Mouse (Mus musculus): ENCODE measurements around the gene Cdkn1a. TPM values are rescaled to one million over a fixed set of nuclear protein-coding genes. Genes with fewer than 3 reads are reported as not detected.
"Not testable (repeated sequence)": the region's sequence is repeated elsewhere in the genome, so short reads cannot be mapped to it uniquely, and the experiment has no call there.

The Cdkn1a gene
- polyA plus RNA-seq, 1 experiment from 2014 or later: 64.4 TPM

DNA sequence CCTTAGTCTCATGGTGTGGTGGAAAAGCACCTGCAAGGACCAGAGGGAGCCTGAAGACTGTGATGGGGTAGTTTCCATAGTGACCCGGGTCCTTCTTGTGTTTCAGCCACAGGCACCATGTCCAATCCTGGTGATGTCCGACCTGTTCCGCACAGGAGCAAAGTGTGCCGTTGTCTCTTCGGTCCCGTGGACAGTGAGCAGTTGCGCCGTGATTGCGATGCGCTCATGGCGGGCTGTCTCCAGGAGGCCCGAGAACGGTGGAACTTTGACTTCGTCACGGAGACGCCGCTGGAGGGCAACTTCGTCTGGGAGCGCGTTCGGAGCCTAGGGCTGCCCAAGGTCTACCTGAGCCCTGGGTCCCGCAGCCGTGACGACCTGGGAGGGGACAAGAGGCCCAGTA lies 7.5 kb downstream of the Cdkn1a start:
- Histone ChIP-seq H3K4me2 (no peak overlapping the region), H3K27me3 (no peaks in the 10 kb centered on the region; the same call in 1 of the 2 replicates), H3K27ac (no peak overlapping the region), H3K4me1 (replicated peaks) (peaks cover 20% of the 10 kb centered on the region), H3K9ac (no peak overlapping the region), H3K36me3 (peaks cover 8% of the 10 kb centered on the region), H3K9me3 (replicated peaks) (no peaks in the 10 kb centered on the region), H3K4me3 (no peak overlapping the region)
- no peak for ATAC-seq (replicated peaks; ENCODE audit: insufficient number of reproducible peaks, insufficient read depth, low FRiP score, low read depth)
- 94% methylated on average over 24 of the region's 24 CpGs for WGBS

DNA sequence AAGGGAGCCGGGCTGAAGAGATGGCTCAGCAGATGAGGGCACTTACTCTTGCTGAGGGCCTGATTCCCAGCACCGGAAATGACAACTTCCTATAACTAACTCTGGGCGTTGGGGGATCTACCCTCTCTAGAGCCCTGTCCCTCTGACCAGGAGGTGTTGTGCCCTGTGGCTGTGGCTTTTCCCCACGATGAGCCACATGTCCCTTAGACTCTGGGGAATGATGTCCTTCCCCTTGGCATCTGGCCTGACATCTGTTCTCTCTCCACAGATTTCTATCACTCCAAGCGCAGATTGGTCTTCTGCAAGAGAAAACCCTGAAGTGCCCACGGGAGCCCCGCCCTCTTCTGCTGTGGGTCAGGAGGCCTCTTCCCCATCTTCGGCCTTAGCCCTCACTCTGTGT lies 8.3 kb downstream of the Cdkn1a start:
- Histone ChIP-seq H3K4me3 (no peak overlapping the region), H3K4me2 (no peak overlapping the region), H3K4me1 (replicated peaks) (peaks cover 12% of the 10 kb centered on the region), H3K9ac (no peak overlapping the region), H3K27ac (no peak overlapping the region), H3K27me3 (no peaks in the 10 kb centered on the region; the same call in 1 of the 2 replicates), H3K9me3 (replicated peaks) (no peaks in the 10 kb centered on the region), H3K36me3 (peaks cover 8% of the 10 kb centered on the region)
- 69% methylated on average over 8 of the region's 8 CpGs for WGBS
- ATAC-seq (replicated peaks; ENCODE audit: insufficient number of reproducible peaks, insufficient read depth, low FRiP score, low read depth): no peak

DNA sequence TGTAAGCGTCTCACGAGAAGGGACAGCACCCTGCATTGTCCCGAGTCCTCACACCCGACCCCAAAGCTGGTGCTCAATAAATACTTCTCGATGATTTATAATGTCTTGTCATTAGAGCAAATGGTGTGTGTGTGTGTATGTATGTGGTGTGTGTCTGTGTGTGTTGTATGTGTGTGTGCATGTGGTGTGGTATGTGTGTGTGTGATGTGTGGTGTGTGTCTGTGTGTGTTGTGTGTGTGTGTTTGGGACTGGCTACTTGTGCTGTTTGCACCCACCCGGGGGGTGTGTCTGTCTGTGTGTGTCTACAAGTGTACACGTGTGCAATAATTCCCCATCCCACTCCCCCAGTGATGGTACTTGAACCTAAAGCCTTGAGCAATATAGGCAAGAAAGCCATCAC lies 9.9 kb downstream of the Cdkn1a start:
- Histone ChIP-seq H3K27ac (no peak overlapping the region), H3K4me1 (replicated peaks) (peaks cover 2% of the 10 kb centered on the region; the same call in 1 of the 2 replicates), H3K4me3 (no peak overlapping the region), H3K9ac (no peak overlapping the region), H3K36me3 (peaks cover 8% of the 10 kb centered on the region), H3K9me3 (replicated peaks) (no peaks in the 10 kb centered on the region), H3K27me3 (no peaks in the 10 kb centered on the region; the same call in 1 of the 2 replicates), H3K4me2 (no peak overlapping the region)
- ATAC-seq (replicated peaks; ENCODE audit: insufficient number of reproducible peaks, insufficient read depth, low FRiP score, low read depth): no peak
- whole genome bisulfite sequencing: 90% methylated on average over 7 of the region's 7 CpGs

DNA sequence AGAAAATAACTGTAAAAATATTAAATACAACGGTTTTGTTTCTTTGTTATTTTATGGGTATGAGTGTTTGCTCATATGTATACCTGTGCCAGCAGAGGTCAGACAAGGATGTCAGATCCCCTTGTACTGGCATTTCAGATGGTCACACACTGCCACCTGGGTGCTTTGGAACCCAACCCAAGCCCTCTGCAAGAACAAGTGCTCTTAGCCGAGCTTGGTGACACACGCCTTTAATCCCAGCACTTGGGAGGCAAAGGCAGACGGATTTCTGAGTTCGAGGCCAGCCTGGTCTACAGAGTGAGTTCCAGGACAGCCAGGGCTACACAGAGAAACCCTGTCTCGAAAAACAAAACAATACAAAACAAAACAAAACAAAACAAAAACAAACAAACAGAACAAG lies 19.6 kb downstream of the Cdkn1a start:
- WGBS: 75% methylated on average over 6 of the region's 6 CpGs
- not testable (repeated sequence) for H3K4me2 ChIP-seq; H3K27ac ChIP-seq; H3K36me3 ChIP-seq; ATAC-seq (replicated peaks; ENCODE audit: insufficient number of reproducible peaks, insufficient read depth, low FRiP score, low read depth); H3K9ac ChIP-seq; H3K27me3 ChIP-seq; H3K9me3 ChIP-seq (replicated peaks); H3K4me3 ChIP-seq; H3K4me1 ChIP-seq (replicated peaks)

DNA sequence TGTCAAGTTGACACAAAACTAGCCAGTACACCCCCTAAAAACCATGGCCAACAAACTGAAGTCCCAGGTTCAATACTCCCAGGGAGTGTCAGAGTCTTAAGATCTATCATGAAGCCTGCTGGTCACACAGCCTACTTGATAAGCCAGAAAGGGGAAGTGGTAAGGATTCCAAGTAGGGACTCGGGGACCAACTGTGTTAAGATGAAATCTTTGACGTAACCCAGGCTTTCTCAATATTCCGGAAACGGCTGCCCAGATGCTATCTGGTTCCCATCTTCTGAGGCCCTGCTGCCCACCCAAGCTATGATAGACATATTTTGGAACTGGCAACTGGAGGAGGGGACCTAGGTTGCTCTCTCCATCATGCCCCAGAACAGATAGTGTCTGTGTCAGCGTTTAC lies 20.6 kb downstream of the Cdkn1a start:
- Histone ChIP-seq H3K9ac (no peak overlapping the region), H3K27ac (no peak overlapping the region), H3K4me1 (replicated peaks) (no peaks in the 10 kb centered on the region), H3K4me3 (no peak overlapping the region), H3K9me3 (replicated peaks) (no peaks in the 10 kb centered on the region), H3K36me3 (no peaks in the 10 kb centered on the region), H3K4me2 (no peak overlapping the region), H3K27me3 (no peaks in the 10 kb centered on the region)
- ATAC-seq (replicated peaks; ENCODE audit: insufficient number of reproducible peaks, insufficient read depth, low FRiP score, low read depth): no peak
- WGBS: 68% methylated on average over 5 of the region's 5 CpGs

DNA sequence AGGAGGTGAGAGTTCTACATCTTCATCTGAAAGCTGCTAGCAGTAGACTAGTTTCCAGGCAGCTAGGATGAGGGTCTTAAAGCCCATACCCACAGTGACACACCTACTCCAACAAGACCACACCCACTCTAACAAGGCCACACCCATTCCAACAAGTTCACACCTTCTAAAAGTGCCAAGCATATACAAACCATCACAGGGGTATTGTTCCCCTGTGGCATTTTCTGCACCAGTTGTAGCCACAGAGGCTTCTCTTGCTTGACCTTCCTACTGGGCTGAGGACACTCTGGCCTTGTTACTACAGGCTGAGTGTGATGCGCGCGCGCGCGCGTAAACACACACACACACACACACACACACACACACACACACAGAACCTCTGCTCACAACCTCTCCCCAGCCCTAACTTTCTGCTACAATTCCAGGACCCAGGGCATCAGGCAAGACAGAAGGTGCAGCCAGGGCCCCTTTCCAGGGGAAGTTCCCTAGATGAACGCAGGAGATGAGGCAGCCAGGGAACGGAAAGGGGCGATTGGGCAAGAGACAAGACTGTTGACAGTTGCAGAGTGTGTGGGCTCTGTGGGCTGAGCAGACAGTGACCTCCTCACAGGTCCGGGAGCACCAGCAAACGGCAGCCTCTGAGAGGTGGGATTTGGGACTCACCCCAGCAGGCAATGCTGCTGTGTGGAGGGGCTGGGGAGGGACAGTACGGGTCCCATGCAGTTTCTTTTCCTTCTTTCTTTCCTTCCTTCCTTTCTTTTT lies 23.0 kb downstream of the Cdkn1a start, which contains the start of gene Rab44:
Rab44 (plus strand) TSS at position 555 of the 762 bp plus-strand sequence.
- ATAC-seq (replicated peaks; ENCODE audit: insufficient number of reproducible peaks, insufficient read depth, low FRiP score, low read depth): no peak
- no peak within 1 kb of the TSS for H3K9ac ChIP-seq
- H3K27me3 ChIP-seq: no peaks in the 10 kb centered on the region
- no peak within 1 kb of the TSS for H3K27ac ChIP-seq
- H3K4me3 ChIP-seq: no peak within 1 kb of the TSS
- H3K9me3 ChIP-seq (replicated peaks): no peaks in the 10 kb centered on the region
- H3K36me3 ChIP-seq: no peaks in the 10 kb centered on the region
- WGBS: 80% methylated on average over 13 of the region's 13 CpGs
- no peaks in the 10 kb centered on the region for H3K4me1 ChIP-seq (replicated peaks)
- no peak within 1 kb of the TSS for H3K4me2 ChIP-seq

DNA sequence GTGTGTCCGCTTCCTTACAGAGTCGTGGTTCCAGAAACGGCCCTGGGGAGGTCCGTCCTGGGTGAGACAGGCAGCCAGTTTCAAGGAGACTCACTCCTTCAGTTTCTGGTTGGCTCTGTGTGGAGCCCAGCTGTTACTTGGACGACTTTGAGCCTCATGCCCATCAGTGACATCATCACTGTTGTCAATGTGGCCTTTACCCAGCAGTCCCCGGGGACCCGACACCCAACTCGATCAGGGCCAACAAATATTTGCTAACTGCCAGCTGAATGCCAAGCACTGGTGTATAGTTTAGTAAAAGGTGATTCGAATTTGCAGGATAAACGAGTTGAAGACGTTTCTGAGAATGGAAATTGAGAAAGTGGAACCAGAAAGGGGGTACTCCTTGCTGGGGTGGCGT lies 25.2 kb downstream of the Cdkn1a start:
- no peak for ATAC-seq (replicated peaks; ENCODE audit: insufficient number of reproducible peaks, insufficient read depth, low FRiP score, low read depth)
- no peak overlapping the region for H3K4me2 ChIP-seq
- WGBS: 70% methylated on average over 12 of the region's 12 CpGs

DNA sequence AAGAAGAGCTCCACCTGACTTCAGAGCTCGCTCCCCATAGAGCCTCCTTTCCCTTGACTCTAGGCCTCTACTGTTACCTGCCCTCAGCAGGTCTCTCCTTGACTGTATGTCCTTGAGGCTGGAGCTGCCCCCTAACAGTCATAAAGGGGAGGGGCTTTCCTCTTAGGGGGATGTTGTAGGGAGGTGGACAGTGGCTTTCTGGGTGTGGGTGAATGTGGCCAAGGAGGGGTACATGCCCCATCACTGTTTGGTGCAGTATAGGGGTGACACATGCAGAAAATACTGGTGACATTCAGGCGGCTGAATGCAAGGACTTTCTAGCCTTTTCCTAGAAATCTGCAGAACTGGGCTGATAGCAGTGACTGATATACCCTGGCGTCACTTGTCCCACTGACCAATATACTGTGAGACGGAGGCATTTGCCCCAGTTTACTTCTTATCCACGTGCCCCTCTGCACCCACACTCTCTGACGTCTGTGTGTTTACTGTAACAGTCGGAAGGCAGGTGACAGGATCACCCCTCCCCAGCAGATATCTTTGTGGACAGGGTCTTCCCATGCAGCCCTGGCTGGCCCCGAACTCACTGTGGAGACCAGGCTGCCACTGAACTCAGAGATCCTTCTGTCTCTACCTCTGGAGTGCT lies 26.4 kb downstream of the Cdkn1a start:
- Histone ChIP-seq H3K4me2 (no peak overlapping the region), H3K36me3 (no peaks in the 10 kb centered on the region), H3K4me1 (replicated peaks) (no peaks in the 10 kb centered on the region; the same call in 1 of the 2 replicates), H3K9ac (no peak overlapping the region), H3K9me3 (replicated peaks) (no peaks in the 10 kb centered on the region), H3K4me3 (no peak overlapping the region), H3K27ac (no peak overlapping the region), H3K27me3 (no peaks in the 10 kb centered on the region)
- no peak for ATAC-seq (replicated peaks; ENCODE audit: insufficient number of reproducible peaks, insufficient read depth, low FRiP score, low read depth)
- 71% methylated on average over 8 of the region's 8 CpGs for WGBS

More for the DNA sequence above, 25.2 kb downstream of the Cdkn1a start:
- no peaks in the 10 kb centered on the region for H3K27me3 ChIP-seq
- no peak overlapping the region for H3K9ac ChIP-seq
- no peaks in the 10 kb centered on the region; the same call in 1 of the 2 replicates for H3K4me1 ChIP-seq (replicated peaks)
- H3K9me3 ChIP-seq (replicated peaks): no peaks in the 10 kb centered on the region
- H3K36me3 ChIP-seq: no peaks in the 10 kb centered on the region
- no peak overlapping the region for H3K27ac ChIP-seq
- no peak overlapping the region for H3K4me3 ChIP-seq

DNA sequence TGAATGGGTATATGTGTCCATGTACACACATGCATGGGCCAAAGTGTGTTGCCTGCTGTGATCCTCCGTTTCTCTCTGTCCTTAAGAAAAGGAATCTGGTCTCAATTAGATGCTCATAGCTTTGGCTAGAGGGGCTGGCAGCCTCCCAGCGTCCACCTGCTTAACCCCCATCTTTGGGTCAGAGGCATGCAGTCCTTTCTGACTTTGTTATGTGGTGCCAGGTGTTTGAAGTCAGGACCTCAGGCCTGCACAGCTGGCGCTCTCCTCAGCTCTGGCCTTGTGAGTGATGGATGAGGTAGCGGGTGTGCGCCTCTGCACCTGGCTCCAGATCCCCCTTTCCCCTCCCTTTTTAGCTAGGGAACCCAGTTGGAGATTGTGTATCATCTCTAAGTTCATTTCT lies 27.3 kb downstream of the Cdkn1a start:
- WGBS: 59% methylated on average over 5 of the region's 5 CpGs
- Histone ChIP-seq H3K9ac (no peak overlapping the region), H3K4me2 (no peak overlapping the region), H3K9me3 (replicated peaks) (no peaks in the 10 kb centered on the region), H3K36me3 (no peaks in the 10 kb centered on the region), H3K4me3 (no peak overlapping the region), H3K27ac (no peak overlapping the region), H3K27me3 (no peaks in the 10 kb centered on the region), H3K4me1 (replicated peaks) (peaks cover 3% of the 10 kb centered on the region)
- ATAC-seq (replicated peaks; ENCODE audit: insufficient number of reproducible peaks, insufficient read depth, low FRiP score, low read depth): no peak

DNA sequence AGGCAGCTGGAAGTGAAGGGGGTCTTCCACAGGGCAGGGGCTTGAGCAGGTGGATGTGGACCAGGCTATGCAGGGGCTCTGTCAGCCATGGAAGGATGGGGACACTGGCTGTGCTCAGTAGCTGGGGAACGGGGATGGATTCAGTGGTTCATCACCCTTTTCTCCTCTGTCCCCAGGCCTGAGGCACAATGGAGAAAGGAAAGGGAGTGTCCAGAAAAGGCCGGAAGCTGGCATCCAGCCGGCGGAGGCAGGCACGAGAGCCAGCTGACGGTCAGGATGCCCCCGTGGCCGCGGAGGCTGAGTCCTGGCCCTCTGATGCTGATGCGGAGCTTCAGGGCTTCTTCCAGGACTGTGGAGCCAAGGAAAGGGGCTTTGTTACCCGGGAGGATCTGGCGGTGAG lies 29.9 kb downstream of the Cdkn1a start:
- 62% methylated on average over 12 of the region's 12 CpGs for WGBS
- no peak overlapping the region for H3K27ac ChIP-seq
- H3K4me2 ChIP-seq: no peak overlapping the region
- no peaks in the 10 kb centered on the region for H3K36me3 ChIP-seq
- H3K9me3 ChIP-seq (replicated peaks): no peaks in the 10 kb centered on the region
- H3K27me3 ChIP-seq: no peaks in the 10 kb centered on the region
- no peak overlapping the region for H3K4me3 ChIP-seq
- no peak overlapping the region for H3K9ac ChIP-seq
- peaks cover 10% of the 10 kb centered on the region for H3K4me1 ChIP-seq (replicated peaks)
- no peak for ATAC-seq (replicated peaks; ENCODE audit: insufficient number of reproducible peaks, insufficient read depth, low FRiP score, low read depth)

DNA sequence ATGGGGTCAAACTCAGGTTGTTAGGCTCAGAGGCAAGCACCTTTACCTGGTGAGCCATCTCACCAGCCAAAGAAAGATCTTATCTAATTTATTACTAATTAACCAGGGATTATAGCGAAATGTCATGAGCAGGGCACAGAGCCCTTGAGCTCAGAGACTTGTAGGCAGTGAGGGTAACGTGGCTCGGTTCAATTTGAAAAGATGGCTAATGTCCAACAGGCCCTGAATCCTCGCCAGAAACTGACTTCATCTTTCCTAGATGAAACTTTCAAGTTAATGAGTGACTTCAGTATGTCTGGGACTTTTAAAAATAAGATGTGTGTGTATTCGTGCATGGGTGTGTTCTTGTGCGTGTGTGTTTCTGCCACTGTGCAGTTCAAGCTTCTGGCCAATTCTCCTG lies 32.0 kb downstream of the Cdkn1a start:
- no peak overlapping the region for H3K27ac ChIP-seq
- no peaks in the 10 kb centered on the region for H3K9me3 ChIP-seq (replicated peaks)
- WGBS: 57% methylated on average over 6 of the region's 6 CpGs
- H3K4me2 ChIP-seq: no peak overlapping the region
- no peak overlapping the region for H3K4me3 ChIP-seq
- no peaks in the 10 kb centered on the region for H3K27me3 ChIP-seq
- H3K9ac ChIP-seq: no peak overlapping the region
- ATAC-seq (replicated peaks; ENCODE audit: insufficient number of reproducible peaks, insufficient read depth, low FRiP score, low read depth): no peak
- no peaks in the 10 kb centered on the region for H3K36me3 ChIP-seq
- H3K4me1 ChIP-seq (replicated peaks): peaks cover 10% of the 10 kb centered on the region
